Comparison of ENCODE assay signal across 8 mouse cellular contexts in genomic region chr11:6417069-6417468, GRCm38 (mm10). TPM values are rescaled to one million over a fixed set of nuclear protein-coding genes. Genes with fewer than 3 reads are reported as not detected.
DNase-seq lines count a peak whose midpoint lies in the region; ATAC-seq and TF ChIP-seq lines count a peak whose summit lies in the region.

No protein-coding gene starts in this region.

- ATAC-seq in hindbrain, embryonic 12.5 days (ENCODE audit: low FRiP score): no peak
- ATAC-seq in midbrain, embryonic 13.5 days: no peak

- no peak overlapping the region for H3K27ac ChIP-seq in kidney, adult 2 months (ENCODE audit: insufficient read depth, low read depth, low read length)
- H3K27ac ChIP-seq in bone marrow, adult 2 months (ENCODE audit: control insufficient read depth, insufficient read depth, low read depth, low read length, poor library complexity): no peak overlapping the region
- H3K27ac ChIP-seq in hindbrain, embryonic 12.5 days: peak overlapping the region; percentile 97; the same call in 1 of the 2 replicates
- peak overlapping the region; percentile 3; the same call in 1 of the 2 replicates for H3K27ac ChIP-seq in midbrain, embryonic 13.5 days

- H3K9ac ChIP-seq in hindbrain, embryonic 12.5 days: peak overlapping the region; percentile 90
- peak overlapping the region; percentile 96; the same call in 1 of the 2 replicates for H3K9ac ChIP-seq in midbrain, embryonic 13.5 days (replicated peaks)

- H3K27me3 ChIP-seq in kidney, adult 2 months (replicated peaks; ENCODE audit: control insufficient read depth, insufficient read depth, low read length): no peaks in the 10 kb centered on the region
- no peaks in the 10 kb centered on the region for H3K27me3 ChIP-seq in hindbrain, embryonic 12.5 days
- no peaks in the 10 kb centered on the region for H3K27me3 ChIP-seq in midbrain, embryonic 13.5 days

- 18% methylated on average over 2 of the region's 2 CpGs for WGBS in kidney, adult 2 months
- WGBS in bone marrow, adult 2 months: 11% methylated on average over 2 of the region's 2 CpGs
- 45% methylated on average over 2 of the region's 2 CpGs for WGBS in hindbrain, embryonic 12.5 days
- WGBS in midbrain, embryonic 13.5 days: 41% methylated on average over 2 of the region's 2 CpGs

- peaks cover 18% of the 10 kb centered on the region for H3K36me3 ChIP-seq in kidney, adult 2 months (ENCODE audit: control insufficient read depth, insufficient read depth, low read length)
- peaks cover 31% of the 10 kb centered on the region for H3K36me3 ChIP-seq in hindbrain, embryonic 12.5 days
- H3K36me3 ChIP-seq in midbrain, embryonic 13.5 days: peaks cover 30% of the 10 kb centered on the region

- no peak for DNase-seq in kidney, adult 2 months
- DNase-seq in kidney, postnatal 14 days: no peak
- DNase-seq in B cell, adult 2 months: no peak
- DNase-seq in layer of hippocampus, postnatal 14 days (ENCODE audit: low spot score in 2 of 2): no peak
- no peak for DNase-seq in right cerebral cortex, adult 2 months (ENCODE audit: low spot score in 2 of 2)

- H3K4me3 ChIP-seq in kidney, adult 2 months (ENCODE audit: insufficient read depth, low read depth, low read length): peak overlapping the region; percentile 31; the same call in 1 of the 2 replicates
- H3K4me3 ChIP-seq in bone marrow, adult 2 months (replicated peaks; ENCODE audit: control insufficient read depth, low read depth, low read length): peak overlapping the region; percentile 43
- H3K4me3 ChIP-seq in hindbrain, embryonic 12.5 days: peak overlapping the region; percentile 84
- peak overlapping the region; percentile 90 for H3K4me3 ChIP-seq in midbrain, embryonic 13.5 days (replicated peaks)

- no peak for TF ChIP-seq POLR2A in kidney, adult 2 months (IDR thresholded peaks at IDR 0.05; ENCODE audit: low read depth, low read length)
- TF ChIP-seq POLR2A in bone marrow, adult 2 months (IDR thresholded peaks at IDR 0.05; ENCODE audit: borderline replicate concordance, control insufficient read depth, low read depth, low read length): no peak

- TF ChIP-seq CTCF in kidney, adult 2 months (conservative IDR thresholded peaks at IDR 0.05; ENCODE audit: insufficient read depth, insufficient read length, low read depth, low read length): no peak
- TF ChIP-seq CTCF in bone marrow, adult 2 months (IDR thresholded peaks at IDR 0.05; ENCODE audit: control insufficient read depth, insufficient read depth, low read length): no peak

- H3K4me2 ChIP-seq in hindbrain, embryonic 12.5 days (replicated peaks): peak overlapping the region; percentile 84
- peak overlapping the region; percentile 69 for H3K4me2 ChIP-seq in midbrain, embryonic 13.5 days (replicated peaks)

- no peaks in the 10 kb centered on the region for H3K9me3 ChIP-seq in hindbrain, embryonic 12.5 days (replicated peaks)
- H3K9me3 ChIP-seq in midbrain, embryonic 13.5 days: no peaks in the 10 kb centered on the region

- peaks cover 9% of the 10 kb centered on the region; the same call in 1 of the 2 replicates for H3K4me1 ChIP-seq in kidney, adult 2 months (ENCODE audit: control insufficient read depth, insufficient read depth, low read length)
- H3K4me1 ChIP-seq in bone marrow, adult 2 months (ENCODE audit: control insufficient read depth, insufficient read depth, low read length): no peaks in the 10 kb centered on the region
- peaks cover 25% of the 10 kb centered on the region for H3K4me1 ChIP-seq in hindbrain, embryonic 12.5 days
- H3K4me1 ChIP-seq in midbrain, embryonic 13.5 days (replicated peaks): peaks cover 32% of the 10 kb centered on the region

RNA-seq across cellular contexts. Expression of gene Ppia, which starts 1.8 kb away (rescaled TPM):
- 1,045 and 1,237 TPM in 2 replicates for polyA plus RNA-seq in kidney, adult 2 months (2012; rRNA removed)
- polyA plus RNA-seq in bone marrow, adult 2 months (2011; ENCODE audit: insufficient read depth, insufficient read length, low replicate concordance, missing spikeins): 659 and 720 TPM in 2 replicates
- polyA plus RNA-seq in hindbrain, embryonic 12.5 days (2016; fragmentation: Nextera tagmentation; extraction: Ambion mirVana): 4,150 and 4,164 TPM in 2 replicates
- polyA plus RNA-seq in midbrain, embryonic 13.5 days (2015; fragmentation: Nextera tagmentation; extraction: Ambion mirVana): 3,782 and 3,914 TPM in 2 replicates
- total RNA-seq in layer of hippocampus, postnatal 14 days (2021): 1,000 to 10,000 TPM; 1,939 to 1,976 TPM

RNA-seq across cellular contexts. Expression of gene H2afv, which starts 27.2 kb away (rescaled TPM):
- polyA plus RNA-seq in kidney, adult 2 months (2012; rRNA removed): 60.8 and 76.1 TPM in 2 replicates
- 139 and 217 TPM in 2 replicates for polyA plus RNA-seq in bone marrow, adult 2 months (2011; ENCODE audit: insufficient read depth, insufficient read length, low replicate concordance, missing spikeins)
- 520 and 591 TPM in 2 replicates for polyA plus RNA-seq in hindbrain, embryonic 12.5 days (2016; fragmentation: Nextera tagmentation; extraction: Ambion mirVana)
- 605 and 617 TPM in 2 replicates for polyA plus RNA-seq in midbrain, embryonic 13.5 days (2015; fragmentation: Nextera tagmentation; extraction: Ambion mirVana)
- 10 to 100 TPM; 39.7 to 40.2 TPM for total RNA-seq in layer of hippocampus, postnatal 14 days (2021)

RNA-seq across cellular contexts. Expression of gene Zmiz2, which starts 28.2 kb away (rescaled TPM):
- polyA plus RNA-seq in kidney, adult 2 months (2012; rRNA removed): 47.7 and 53.7 TPM in 2 replicates
- 24.8 and 42.3 TPM in 2 replicates for polyA plus RNA-seq in bone marrow, adult 2 months (2011; ENCODE audit: insufficient read depth, insufficient read length, low replicate concordance, missing spikeins)
- 21.5 and 22.4 TPM in 2 replicates for polyA plus RNA-seq in hindbrain, embryonic 12.5 days (2016; fragmentation: Nextera tagmentation; extraction: Ambion mirVana)
- polyA plus RNA-seq in midbrain, embryonic 13.5 days (2015; fragmentation: Nextera tagmentation; extraction: Ambion mirVana): 32.9 and 33.6 TPM in 2 replicates
- total RNA-seq in layer of hippocampus, postnatal 14 days (2021): 100 to 1,000 TPM; 165 to 169 TPM

RNA-seq across cellular contexts. Expression of gene Purb, which starts 58.6 kb away (rescaled TPM):
- 5.8 and 7.6 TPM in 2 replicates for polyA plus RNA-seq in kidney, adult 2 months (2012; rRNA removed)
- polyA plus RNA-seq in bone marrow, adult 2 months (2011; ENCODE audit: insufficient read depth, insufficient read length, low replicate concordance, missing spikeins): 14.7 and 18.0 TPM in 2 replicates
- polyA plus RNA-seq in hindbrain, embryonic 12.5 days (2016; fragmentation: Nextera tagmentation; extraction: Ambion mirVana): 17.2 and 18.3 TPM in 2 replicates
- 12.7 and 13.9 TPM in 2 replicates for polyA plus RNA-seq in midbrain, embryonic 13.5 days (2015; fragmentation: Nextera tagmentation; extraction: Ambion mirVana)
- 100 to 1,000 TPM; 258 to 283 TPM for total RNA-seq in layer of hippocampus, postnatal 14 days (2021)

Comparison
In these comparisons a context has a peak if more than half of its experiments do, and no peak if none do; other contexts are left out.
1. H3K27ac ChIP-seq: peak in hindbrain, embryonic 12.5 days (single experiment) and midbrain, embryonic 13.5 days (single experiment); none in kidney, adult 2 months (single experiment) and bone marrow, adult 2 months (single experiment).
2. H3K4me3 ChIP-seq: peak in every context shown above with its lines; median percentile 90 in midbrain, embryonic 13.5 days; 84 in hindbrain, embryonic 12.5 days; 43 in bone marrow, adult 2 months; 31 in kidney, adult 2 months.